Mouse (Mus musculus): ENCODE data around the gene Rhbdl2. TPM values are rescaled to one million over a fixed set of nuclear protein-coding genes. Genes with fewer than 3 reads are reported as not detected.

Rhbdl2 gene
- total RNA-seq (2021), result under 1 TPM; 0.21 to 0.33 TPM
- long read RNA-seq, experiment 1, result 0 reads
- long read RNA-seq, experiment 2, result 0 reads

GRCm38 (mm10) chr4:123787191-123787985 lies at the start of gene Rhbdl2:
Gene Rhbdl2 (plus strand): TSS chr4:123787874.
- DNase-seq, result peak; percentile 57
- intact Hi-C loops (cut with DNase I; ENCODE audit: low total_unique reads), result no loop called here

GRCm38 (mm10) chr4:123738708-123739107 lies 49.0 kb upstream of the Rhbdl2 start:
- intact Hi-C loops (cut with DNase I; ENCODE audit: low total_unique reads), result no loop called here
- DNase-seq, result no peak

- intact Hi-C loops (cut with DNase I; ENCODE audit: low total_unique reads), result no loop called here
- DNase-seq, result no peak
Observed at GRCm38 (mm10) chr4:123742891-123743290, 44.8 kb upstream of the Rhbdl2 start.

GRCm38 (mm10) chr4:123745221-123745775 lies 42.4 kb upstream of the Rhbdl2 start:
- intact Hi-C loops (cut with DNase I; ENCODE audit: low total_unique reads), result no loop called here
- DNase-seq, result no peak

GRCm38 (mm10) chr4:123748726-123749415 lies 38.8 kb upstream of the Rhbdl2 start:
- intact Hi-C loops (cut with DNase I; ENCODE audit: low total_unique reads), result no loop called here
- no peak for DNase-seq

GRCm38 (mm10) chr4:123749484-123750130 lies 38.1 kb upstream of the Rhbdl2 start:
- DNase-seq, result peak; percentile 44

GRCm38 (mm10) chr4:123750152-123750651 lies 37.5 kb upstream of the Rhbdl2 start, which contains the start of gene Akirin1:
Gene Akirin1 (minus strand): TSS chr4:123750345.
- peak; percentile 99 for DNase-seq
- intact Hi-C loops (cut with DNase I; ENCODE audit: low total_unique reads), result no loop called here

More at GRCm38 (mm10) chr4:123749484-123750130, 38.1 kb upstream of the Rhbdl2 start:
- intact Hi-C loops (cut with DNase I; ENCODE audit: low total_unique reads), result no loop called here

GRCm38 (mm10) chr4:123750707-123751312 lies 36.9 kb upstream of the Rhbdl2 start:
- peak; percentile 23 for DNase-seq
- intact Hi-C loops (cut with DNase I; ENCODE audit: low total_unique reads), result no loop called here

- no peak for DNase-seq
- intact Hi-C loops (cut with DNase I; ENCODE audit: low total_unique reads), result loop anchor here (5.0 kb wide), 1 partner anchor 139 kb away; no protein-coding TSS in a partner anchor
Observed at GRCm38 (mm10) chr4:123758306-123758705, 29.4 kb upstream of the Rhbdl2 start.

GRCm38 (mm10) chr4:123765071-123765470 lies 22.6 kb upstream of the Rhbdl2 start:
- intact Hi-C loops (cut with DNase I; ENCODE audit: low total_unique reads), result no loop called here
- no peak for DNase-seq

GRCm38 (mm10) chr4:123767807-123768206 lies 19.9 kb upstream of the Rhbdl2 start:
- no peak for DNase-seq
- intact Hi-C loops (cut with DNase I; ENCODE audit: low total_unique reads), result no loop called here

- intact Hi-C loops (cut with DNase I; ENCODE audit: low total_unique reads), result no loop called here
- no peak for DNase-seq
Observed at GRCm38 (mm10) chr4:123768234-123768633, 19.4 kb upstream of the Rhbdl2 start.

GRCm38 (mm10) chr4:123792666-123793065 lies 5.0 kb downstream of the Rhbdl2 start:
- intact Hi-C loops (cut with DNase I; ENCODE audit: low total_unique reads), result no loop called here
- DNase-seq, result no peak

GRCm38 (mm10) chr4:123793136-123793535 lies 5.5 kb downstream of the Rhbdl2 start:
- intact Hi-C loops (cut with DNase I; ENCODE audit: low total_unique reads), result no loop called here
- DNase-seq, result no peak

GRCm38 (mm10) chr4:123795057-123795456 lies 7.4 kb downstream of the Rhbdl2 start:
- intact Hi-C loops (cut with DNase I; ENCODE audit: low total_unique reads), result no loop called here
- DNase-seq, result no peak

- intact Hi-C loops (cut with DNase I; ENCODE audit: low total_unique reads), result no loop called here
Observed at GRCm38 (mm10) chr4:123797403-123797802, 9.7 kb downstream of the Rhbdl2 start.

GRCm38 (mm10) chr4:123797856-123798255 lies 10.2 kb downstream of the Rhbdl2 start:
- DNase-seq, result no peak
- intact Hi-C loops (cut with DNase I; ENCODE audit: low total_unique reads), result no loop called here

More at GRCm38 (mm10) chr4:123797403-123797802, 9.7 kb downstream of the Rhbdl2 start:
- no peak for DNase-seq

- no peak for DNase-seq
Observed at GRCm38 (mm10) chr4:123803642-123804041, 16.0 kb downstream of the Rhbdl2 start.

GRCm38 (mm10) chr4:123808304-123808703 lies 20.6 kb downstream of the Rhbdl2 start:
- intact Hi-C loops (cut with DNase I; ENCODE audit: low total_unique reads), result no loop called here
- DNase-seq, result no peak

More at GRCm38 (mm10) chr4:123803642-123804041, 16.0 kb downstream of the Rhbdl2 start:
- intact Hi-C loops (cut with DNase I; ENCODE audit: low total_unique reads), result no loop called here

Data from gastrocnemius, postnatal 14 days (tissue).